In the genomic region with DNA sequence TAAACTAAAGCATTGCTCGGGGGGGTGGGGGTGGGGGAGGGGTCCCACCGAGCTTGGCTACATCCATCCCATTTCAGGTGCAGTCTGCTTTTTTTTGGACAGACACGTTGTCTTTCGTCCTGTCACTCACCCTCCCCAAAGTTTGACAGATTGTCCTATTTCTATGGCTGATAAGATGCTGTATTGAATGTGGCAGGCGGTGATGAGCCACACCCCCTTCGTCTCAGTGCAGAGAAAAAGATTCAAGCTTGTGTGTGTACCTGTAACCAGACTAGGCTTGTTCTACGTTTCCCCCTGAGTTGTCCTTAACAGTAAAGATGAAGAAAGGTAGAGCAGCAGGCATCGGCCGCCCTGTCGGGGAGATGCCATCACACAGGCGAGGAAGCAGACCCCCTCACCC, we compare ENCODE assay signal across 32 mouse cellular contexts. TPM values are rescaled to one million over a fixed set of nuclear protein-coding genes. Genes with fewer than 3 reads are reported as not detected.
DNase-seq lines count a peak whose midpoint lies in the region; ATAC-seq and TF ChIP-seq lines count a peak whose summit lies in the region.
"Had no signal": no experiment of that assay in that cellular context is flagged by ENCODE, and none has a peak within 500 bp of the region (broad histone marks: within the 10 kb centered on the region; RNA-seq: fewer than 3 reads in every experiment).

No protein-coding gene starts in this region.

- no peak overlapping the region for H3K4me3 ChIP-seq in forebrain, postnatal 0 days (ENCODE audit: low read depth, low read length)
- H3K4me3 ChIP-seq in forebrain, embryonic 11.5 days (ENCODE audit: low read depth, low read length), result no peak overlapping the region
- H3K4me3 ChIP-seq in liver, embryonic 12.5 days, result no peak overlapping the region
- no peak overlapping the region for H3K4me3 ChIP-seq in liver, embryonic 16.5 days (ENCODE audit: low read depth, low read length)
- H3K4me3 ChIP-seq: embryonic facial prominence, embryonic 13.5 days; embryonic facial prominence, embryonic 15.5 days; erythroblast, embryonic 14.5 days; forebrain, embryonic 10.5 days; forebrain, embryonic 13.5 days; forebrain, embryonic 15.5 days had no signal

- H3K4me1 ChIP-seq in forebrain, postnatal 0 days (ENCODE audit: insufficient read depth), result no peaks in the 10 kb centered on the region
- no peaks in the 10 kb centered on the region for H3K4me1 ChIP-seq in forebrain, embryonic 11.5 days (replicated peaks; ENCODE audit: control insufficient read depth, insufficient read depth, low read length)
- peaks cover 13% of the 10 kb centered on the region for H3K4me1 ChIP-seq in liver, embryonic 12.5 days
- no peaks in the 10 kb centered on the region; the same call in 1 of the 2 replicates for H3K4me1 ChIP-seq in liver, embryonic 16.5 days (ENCODE audit: control insufficient read depth, low read depth, low read length)
- H3K4me1 ChIP-seq: embryonic facial prominence, embryonic 13.5 days; embryonic facial prominence, embryonic 15.5 days; forebrain, embryonic 10.5 days; forebrain, embryonic 13.5 days; forebrain, embryonic 15.5 days had no signal

- no peak overlapping the region for H3K27ac ChIP-seq in forebrain, postnatal 0 days (ENCODE audit: low read depth, low read length)
- H3K27ac ChIP-seq in forebrain, embryonic 11.5 days (ENCODE audit: low read depth, low read length), result no peak overlapping the region
- no peak overlapping the region for H3K27ac ChIP-seq in liver, embryonic 12.5 days
- H3K27ac ChIP-seq in liver, embryonic 16.5 days (ENCODE audit: low read length), result no peak overlapping the region
- H3K27ac ChIP-seq: embryonic facial prominence, embryonic 13.5 days; embryonic facial prominence, embryonic 15.5 days; forebrain, embryonic 10.5 days; forebrain, embryonic 13.5 days; forebrain, embryonic 15.5 days had no signal

- no peaks in the 10 kb centered on the region; the same call in 1 of the 2 replicates for H3K36me3 ChIP-seq in forebrain, postnatal 0 days (ENCODE audit: insufficient read depth)
- no peaks in the 10 kb centered on the region; the same call in 1 of the 2 replicates for H3K36me3 ChIP-seq in forebrain, embryonic 11.5 days (ENCODE audit: control insufficient read depth, insufficient read depth, low read length)
- peaks cover 79% of the 10 kb centered on the region for H3K36me3 ChIP-seq in liver, embryonic 12.5 days
- peaks cover 52% of the 10 kb centered on the region for H3K36me3 ChIP-seq in liver, embryonic 16.5 days (ENCODE audit: control insufficient read depth, insufficient read depth)
- H3K36me3 ChIP-seq: embryonic facial prominence, embryonic 13.5 days; embryonic facial prominence, embryonic 15.5 days; forebrain, embryonic 15.5 days had no signal

- H3K27me3 ChIP-seq in forebrain, postnatal 0 days (ENCODE audit: insufficient read depth, low read length), result no peaks in the 10 kb centered on the region
- no peaks in the 10 kb centered on the region for H3K27me3 ChIP-seq in forebrain, embryonic 11.5 days (ENCODE audit: control insufficient read depth, insufficient read depth, low read length)
- no peaks in the 10 kb centered on the region for H3K27me3 ChIP-seq in liver, embryonic 12.5 days (replicated peaks)
- no peaks in the 10 kb centered on the region for H3K27me3 ChIP-seq in liver, embryonic 16.5 days (ENCODE audit: control insufficient read depth, insufficient read depth, low read depth, low read length)
- H3K27me3 ChIP-seq: CH12.LX; embryonic facial prominence, embryonic 13.5 days; embryonic facial prominence, embryonic 15.5 days; forebrain, embryonic 13.5 days; forebrain, embryonic 15.5 days had no signal

- peak; percentile 50; the same call in 1 of the 2 replicates for ATAC-seq in forebrain, postnatal 0 days
- no peak for ATAC-seq in forebrain, embryonic 11.5 days (replicated peaks; ENCODE audit: low FRiP score)
- ATAC-seq in liver, embryonic 12.5 days, result peak; percentile 60
- 0 out of 2 replicates have a peak, but pooled peaks have one; percentile 24 for ATAC-seq in liver, embryonic 16.5 days (ENCODE audit: low read depth)
- peak; percentile 59 for ATAC-seq in megakaryocyte-erythroid progenitor cell, adult 5-6 weeks (replicated peaks; ENCODE audit: low FRiP score, low TSS enrichment, poor library complexity, severe bottlenecking)
- ATAC-seq in frontal cortex, adult (ENCODE audit: low TSS enrichment), result no peak
- ATAC-seq: activated CD4-positive, CD25-positive, alpha-beta regulatory T cell, adult 4 months; CD4-positive, CD25-positive, alpha-beta regulatory T cell, adult 4 months; forebrain, embryonic 13.5 days; forebrain, embryonic 15.5 days; Patski had no signal

- WGBS in forebrain, postnatal 0 days, result 71% methylated on average over 11 of the region's 11 CpGs
- 88% methylated on average over 11 of the region's 11 CpGs for WGBS in forebrain, embryonic 11.5 days
- WGBS in liver, embryonic 12.5 days (ENCODE audit: insufficient replicate concordance), result 65% methylated on average over 11 of the region's 11 CpGs
- WGBS in liver, embryonic 16.5 days (ENCODE audit: insufficient replicate concordance), result 50% methylated on average over 11 of the region's 11 CpGs

- no peak for TF ChIP-seq CTCF in forebrain, postnatal 0 days (IDR thresholded peaks at IDR 0.05; ENCODE audit: low read depth)

- H3K9ac ChIP-seq in forebrain, postnatal 0 days, result no peak overlapping the region
- H3K9ac ChIP-seq in forebrain, embryonic 11.5 days (ENCODE audit: low read length), result no peak overlapping the region
- no peak overlapping the region for H3K9ac ChIP-seq in liver, embryonic 12.5 days
- no peak overlapping the region for H3K9ac ChIP-seq in liver, embryonic 16.5 days (ENCODE audit: low read depth, low read length)
- H3K9ac ChIP-seq: embryonic facial prominence, embryonic 13.5 days; embryonic facial prominence, embryonic 15.5 days; forebrain, embryonic 13.5 days; forebrain, embryonic 15.5 days had no signal

- intact Hi-C loops in left cerebral cortex, postnatal 4 days (cut with DNase I), result no loop called here

- DNase-seq in forebrain, postnatal 0 days, result no peak
- DNase-seq in forebrain, embryonic 11.5 days (ENCODE audit: low spot score), result no peak
- no peak for DNase-seq in liver
- no peak for DNase-seq in left cerebral cortex, postnatal 4 days
- DNase-seq: adrenal gland, adult 8-10 months; adrenal gland, postnatal 14 days; adrenal gland, postnatal 36 days; B cell, adult 2 months; cerebellum, adult 11-12 months; cerebellum, adult 2 months; cerebellum, adult 9-11 months; cerebellum, postnatal 14 days; cerebellum, postnatal 36 days; embryo, embryonic 11 days had no signal

- no peak overlapping the region; the same call in 1 of the 2 replicates for H3K4me2 ChIP-seq in forebrain, postnatal 0 days (ENCODE audit: low read depth)
- H3K4me2 ChIP-seq in forebrain, embryonic 11.5 days (ENCODE audit: low read depth, low read length, severe bottlenecking), result no peak overlapping the region
- no peak overlapping the region for H3K4me2 ChIP-seq in liver, embryonic 12.5 days
- no peak overlapping the region for H3K4me2 ChIP-seq in liver, embryonic 16.5 days (ENCODE audit: low read depth, low read length)
- H3K4me2 ChIP-seq: embryonic facial prominence, embryonic 13.5 days; embryonic facial prominence, embryonic 15.5 days; forebrain, embryonic 13.5 days; forebrain, embryonic 15.5 days had no signal

- H3K9me3 ChIP-seq in forebrain, postnatal 0 days (ENCODE audit: low read length), result no peaks in the 10 kb centered on the region
- no peaks in the 10 kb centered on the region for H3K9me3 ChIP-seq in forebrain, embryonic 11.5 days (ENCODE audit: control insufficient read depth, low read length)
- no peaks in the 10 kb centered on the region for H3K9me3 ChIP-seq in liver, embryonic 12.5 days (replicated peaks)
- H3K9me3 ChIP-seq in liver, embryonic 16.5 days (replicated peaks; ENCODE audit: control insufficient read depth, low read length), result no peaks in the 10 kb centered on the region
- H3K9me3 ChIP-seq: embryonic facial prominence, embryonic 13.5 days; embryonic facial prominence, embryonic 15.5 days; forebrain, embryonic 10.5 days; forebrain, embryonic 13.5 days; forebrain, embryonic 15.5 days; G1E had no signal

RNA-seq across cellular contexts. Expression of gene Arsg, which starts 22.0 kb away (rescaled TPM):
- 5.3 and 6.5 TPM in 2 replicates for total RNA-seq in forebrain, postnatal 0 days (2014; rRNA removed)
- polyA plus RNA-seq in forebrain, postnatal 0 days (2015; fragmentation: Nextera tagmentation; extraction: Ambion mirVana), result 6.9 and 7.8 TPM in 2 replicates
- 2.7 and 3.2 TPM in 2 replicates for polyA plus RNA-seq in forebrain, embryonic 11.5 days (2014; fragmentation: Nextera tagmentation; extraction: Ambion mirVana)
- 2.9 and 3.7 TPM in 2 replicates for polyA plus RNA-seq in liver, embryonic 12.5 days (2016; fragmentation: Nextera tagmentation; extraction: Ambion mirVana)
- polyA plus RNA-seq in liver, embryonic 16.5 days (2015; fragmentation: Nextera tagmentation; extraction: Ambion mirVana), result 3.2 and 3.8 TPM in 2 replicates
- 7.3 and 9.3 TPM in 2 replicates for total RNA-seq in megakaryocyte-erythroid progenitor cell, adult 5-6 weeks (2014; fragmentation: Nextera tagmentation)
- 4.1 and 4.7 TPM in 2 replicates for total RNA-seq in megakaryocyte-erythroid progenitor cell, adult 5-6 weeks (2017)
- total RNA-seq in left cerebral cortex, postnatal 4 days (2021), result 1 to 10 TPM; 4.8 to 6.0 TPM

RNA-seq across cellular contexts. Expression of gene Slc16a6, which starts 22.2 kb away (rescaled TPM):
- total RNA-seq in forebrain, postnatal 0 days (2014; rRNA removed), result 6.8 and 9.8 TPM in 2 replicates
- 5.4 and 6.9 TPM in 2 replicates for polyA plus RNA-seq in forebrain, postnatal 0 days (2015; fragmentation: Nextera tagmentation; extraction: Ambion mirVana)
- polyA plus RNA-seq in forebrain, embryonic 11.5 days (2014; fragmentation: Nextera tagmentation; extraction: Ambion mirVana), result 4.8 and 6.0 TPM in 2 replicates
- 51.5 and 53.7 TPM in 2 replicates for polyA plus RNA-seq in liver, embryonic 12.5 days (2016; fragmentation: Nextera tagmentation; extraction: Ambion mirVana)
- 32.0 and 33.4 TPM in 2 replicates for polyA plus RNA-seq in liver, embryonic 16.5 days (2015; fragmentation: Nextera tagmentation; extraction: Ambion mirVana)
- total RNA-seq in megakaryocyte-erythroid progenitor cell, adult 5-6 weeks (2014; fragmentation: Nextera tagmentation), result 40.6 and 46.9 TPM in 2 replicates
- 16.5 and 20.6 TPM in 2 replicates for total RNA-seq in megakaryocyte-erythroid progenitor cell, adult 5-6 weeks (2017)
- 10 to 100 TPM; 13.0 to 13.2 TPM for total RNA-seq in left cerebral cortex, postnatal 4 days (2021)

RNA-seq across cellular contexts. Expression of gene Amz2, which starts 25.4 kb away (rescaled TPM):
- 200 and 213 TPM in 2 replicates for total RNA-seq in forebrain, postnatal 0 days (2014; rRNA removed)
- 45.5 and 46.2 TPM in 2 replicates for polyA plus RNA-seq in forebrain, postnatal 0 days (2015; fragmentation: Nextera tagmentation; extraction: Ambion mirVana)
- 46.6 and 48.2 TPM in 2 replicates for polyA plus RNA-seq in forebrain, embryonic 11.5 days (2014; fragmentation: Nextera tagmentation; extraction: Ambion mirVana)
- 15.6 and 17.8 TPM in 2 replicates for polyA plus RNA-seq in liver, embryonic 12.5 days (2016; fragmentation: Nextera tagmentation; extraction: Ambion mirVana)
- polyA plus RNA-seq in liver, embryonic 16.5 days (2015; fragmentation: Nextera tagmentation; extraction: Ambion mirVana), result 10.1 and 11.4 TPM in 2 replicates
- 50.3 and 51.7 TPM in 2 replicates for total RNA-seq in megakaryocyte-erythroid progenitor cell, adult 5-6 weeks (2014; fragmentation: Nextera tagmentation)
- 79.1 and 90.9 TPM in 2 replicates for total RNA-seq in megakaryocyte-erythroid progenitor cell, adult 5-6 weeks (2017)
- 100 to 1,000 TPM; 179 to 181 TPM for total RNA-seq in left cerebral cortex, postnatal 4 days (2021)

RNA-seq across cellular contexts. Expression of gene 9930022D16Rik, which starts 37.5 kb away (rescaled TPM):
- total RNA-seq in forebrain, postnatal 0 days (2014; rRNA removed), result not detected in 2 replicates
- polyA plus RNA-seq in forebrain, postnatal 0 days (2015; fragmentation: Nextera tagmentation; extraction: Ambion mirVana), result not detected in 2 replicates
- polyA plus RNA-seq in forebrain, embryonic 11.5 days (2014; fragmentation: Nextera tagmentation; extraction: Ambion mirVana), result not detected in 2 replicates
- polyA plus RNA-seq in liver, embryonic 12.5 days (2016; fragmentation: Nextera tagmentation; extraction: Ambion mirVana), result not detected in 2 replicates
- not detected in 2 replicates for polyA plus RNA-seq in liver, embryonic 16.5 days (2015; fragmentation: Nextera tagmentation; extraction: Ambion mirVana)
- total RNA-seq in megakaryocyte-erythroid progenitor cell, adult 5-6 weeks (2014; fragmentation: Nextera tagmentation), result 0.12 TPM in 1 of 2 replicates, not detected in the other
- 1.2 TPM in 1 of 2 replicates, not detected in the other for total RNA-seq in megakaryocyte-erythroid progenitor cell, adult 5-6 weeks (2017)
- not detected for total RNA-seq in left cerebral cortex, postnatal 4 days (2021)
- total RNA-seq: adrenal gland, adult 18-20 months; adrenal gland, adult 8-10 months; adrenal gland, postnatal 14 days; adrenal gland, postnatal 36 days; common myeloid progenitor, adult 5-6 weeks had no signal
- polyA plus RNA-seq: cerebellum, adult 2 months; embryonic facial prominence, embryonic 11.5 days; embryonic facial prominence, embryonic 13.5 days; embryonic facial prominence, embryonic 15.5 days; forebrain, embryonic 10.5 days; forebrain, embryonic 13.5 days; forebrain, embryonic 15.5 days; G1E; Patski had no signal

Comparison
In these comparisons a context has a peak if more than half of its experiments do, and no peak if none do; other contexts are left out.
1. ATAC-seq: peak in forebrain, postnatal 0 days (single experiment), liver, embryonic 12.5 days (single experiment), liver, embryonic 16.5 days (single experiment) and megakaryocyte-erythroid progenitor cell, adult 5-6 weeks (single experiment); none in forebrain, embryonic 11.5 days (single experiment) and frontal cortex, adult (single experiment).